Comparison of ENCODE assay signal across 17 mouse cellular contexts in the genomic region with DNA sequence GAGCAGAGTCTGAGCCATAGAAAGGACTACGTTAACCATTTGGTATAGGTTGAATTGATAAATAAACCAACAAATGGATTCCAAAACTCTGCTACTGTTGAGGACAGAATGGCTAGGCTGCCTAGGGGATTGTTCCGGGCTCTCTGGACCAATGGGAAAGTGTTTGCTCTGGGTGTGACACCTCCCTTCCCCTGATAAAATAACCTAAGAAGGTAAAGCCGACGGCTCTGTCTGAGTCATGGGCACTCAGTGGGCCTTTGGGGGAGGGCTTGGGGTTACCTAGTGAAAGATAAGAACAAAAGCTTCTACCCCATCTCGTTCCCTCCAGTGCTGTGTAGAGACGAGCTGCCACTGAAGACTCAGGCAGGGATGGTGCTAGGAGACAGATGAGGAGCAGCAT.
"Had no signal": no experiment of that assay in that cellular context is flagged by ENCODE, and none has a peak within 500 bp of the region (broad histone marks: within the 10 kb centered on the region; RNA-seq: fewer than 3 reads in every experiment).

No protein-coding gene starts in this region.

- H3K36me3 ChIP-seq: kidney, embryonic 15.5 days; liver, embryonic 13.5 days; midbrain, embryonic 10.5 days; midbrain, embryonic 13.5 days had no signal

- H3K4me2 ChIP-seq: kidney, embryonic 15.5 days; liver, embryonic 13.5 days; midbrain, embryonic 13.5 days had no signal

- H3K4me1 ChIP-seq: midbrain, embryonic 13.5 days had no signal

- H3K9ac ChIP-seq: kidney, embryonic 15.5 days; liver, embryonic 13.5 days; midbrain, embryonic 13.5 days had no signal

- H3K27ac ChIP-seq: kidney, embryonic 15.5 days; left cerebral cortex, adult 2 months; liver, embryonic 13.5 days; midbrain, embryonic 10.5 days; midbrain, embryonic 13.5 days had no signal

- H3K27me3 ChIP-seq: kidney, embryonic 15.5 days; liver, embryonic 13.5 days; midbrain, embryonic 13.5 days had no signal

- H3K4me3 ChIP-seq: kidney, embryonic 15.5 days; left cerebral cortex, adult 2 months; liver, embryonic 13.5 days; midbrain, embryonic 10.5 days; midbrain, embryonic 13.5 days had no signal

- DNase-seq: kidney, adult 11 months; kidney, adult 8-10 months; kidney, postnatal 10 days; kidney, postnatal 36 days; layer of hippocampus, postnatal 36 days; liver, embryonic 13.5 days; lung, adult 2 months; lung, postnatal 14 days; lung, postnatal 4 days; right cerebral cortex, adult 18-20 months; right cerebral cortex, postnatal 14 days; right cerebral cortex, postnatal 4 days; thymus, postnatal 25 days had no signal

- H3K9me3 ChIP-seq: kidney, embryonic 15.5 days; liver, embryonic 13.5 days; midbrain, embryonic 10.5 days; midbrain, embryonic 13.5 days had no signal

- ATAC-seq: midbrain, embryonic 13.5 days had no signal
